Mouse (Mus musculus) common myeloid progenitor, adult 5-6 weeks (primary cell): ENCODE results near the gene Rpp38. TPM values are rescaled to one million over a fixed set of nuclear protein-coding genes. Genes with fewer than 3 reads are reported as not detected.

Experiments
- ATAC-seq: replicated peaks from 2 replicates; pipeline ENCODE4 v1.8.0; 2016; ENCODE audit warnings: low read depth, mild to moderate bottlenecking, moderate TSS enrichment, inconsistent platforms; ENCODE audit not compliant: poor library complexity, severe bottlenecking
- total RNA-seq: library from RNA; stranded (forward); fragments of 200-1000, 187-1606 nt; gene quantifications from 2 replicates; pipeline ENCODE4 v1.2.3, GENCODE M21; 2017

The Rpp38 gene
- total RNA-seq, 1 experiment from 2014 or later = 15.4 TPM

DNA sequence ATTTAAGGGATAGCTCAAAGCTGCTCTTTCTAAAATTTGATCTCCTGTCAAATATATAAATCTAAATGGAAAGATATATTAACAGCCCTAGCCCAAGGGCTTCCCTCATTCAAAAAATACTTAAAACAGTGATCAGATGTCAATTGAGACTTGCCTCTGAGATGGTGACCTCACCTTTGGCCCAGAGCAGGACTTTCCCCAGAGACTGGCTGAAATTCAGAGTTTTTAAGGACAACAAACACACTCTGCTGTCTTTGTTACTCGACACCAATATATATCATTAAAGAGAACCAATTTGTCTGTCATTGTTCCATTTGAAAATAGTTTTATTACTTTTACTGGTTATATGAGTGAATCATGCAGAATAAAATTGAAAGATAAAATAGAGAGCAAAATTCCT, 42.9 kb downstream of the Rpp38 start:
- ATAC-seq = no peak

DNA sequence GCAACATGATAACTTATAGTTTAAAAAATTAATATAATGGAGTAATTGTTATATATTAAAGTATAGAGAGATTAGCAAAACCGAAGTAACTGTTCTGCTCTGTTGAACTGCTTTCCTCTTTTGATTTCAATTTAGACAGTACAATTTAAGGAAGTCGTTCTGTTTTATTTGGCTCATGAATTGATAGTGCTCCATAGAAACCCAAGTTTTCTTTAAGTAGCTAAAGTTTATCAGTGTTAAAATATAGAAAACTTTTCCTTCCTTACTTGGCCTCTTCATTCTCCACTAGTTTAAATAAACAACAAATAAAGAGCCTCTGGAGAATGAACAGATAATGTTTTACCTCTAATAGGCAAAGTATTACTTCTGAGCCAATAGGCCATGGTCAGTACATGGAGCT, 46.2 kb downstream of the Rpp38 start:
- no peak for ATAC-seq

DNA sequence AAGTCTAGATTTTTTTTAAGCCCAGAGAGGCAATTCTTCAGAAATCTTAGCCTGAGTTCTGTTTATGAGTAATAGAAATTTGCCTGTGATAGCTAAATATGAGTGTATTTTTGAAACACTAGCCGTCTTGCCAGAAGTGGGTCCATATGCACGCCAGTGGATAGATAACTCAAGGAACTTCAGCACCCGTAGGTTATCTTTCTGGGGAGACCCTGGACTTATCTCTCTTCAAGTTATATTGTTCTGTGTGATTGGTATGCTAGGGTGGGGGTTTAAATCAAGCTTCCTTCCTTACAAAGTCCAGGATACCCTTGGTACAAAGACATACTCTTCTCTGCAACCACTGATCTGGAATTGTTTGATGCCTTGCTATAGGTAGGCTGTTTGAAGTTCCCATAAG, 46.7 kb downstream of the Rpp38 start:
- ATAC-seq = no peak

DNA sequence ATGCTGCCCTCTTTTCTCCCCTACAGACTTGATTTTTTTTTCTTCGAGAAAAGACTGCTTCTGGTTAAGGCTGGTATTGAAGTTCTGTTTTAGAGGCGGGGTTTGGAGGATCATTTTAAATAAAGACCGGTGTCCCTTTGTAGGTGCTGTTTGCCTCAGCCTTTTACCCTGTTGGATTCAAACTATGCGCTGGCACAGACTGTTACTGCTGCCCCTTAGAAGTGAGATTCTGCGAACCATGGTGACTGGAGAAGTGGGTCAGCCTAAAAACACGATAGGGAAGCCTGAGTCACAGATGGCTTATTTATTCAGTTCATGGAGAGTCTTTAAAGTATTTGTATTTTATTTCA, 47.3 kb downstream of the Rpp38 start:
- ATAC-seq = no peak

DNA sequence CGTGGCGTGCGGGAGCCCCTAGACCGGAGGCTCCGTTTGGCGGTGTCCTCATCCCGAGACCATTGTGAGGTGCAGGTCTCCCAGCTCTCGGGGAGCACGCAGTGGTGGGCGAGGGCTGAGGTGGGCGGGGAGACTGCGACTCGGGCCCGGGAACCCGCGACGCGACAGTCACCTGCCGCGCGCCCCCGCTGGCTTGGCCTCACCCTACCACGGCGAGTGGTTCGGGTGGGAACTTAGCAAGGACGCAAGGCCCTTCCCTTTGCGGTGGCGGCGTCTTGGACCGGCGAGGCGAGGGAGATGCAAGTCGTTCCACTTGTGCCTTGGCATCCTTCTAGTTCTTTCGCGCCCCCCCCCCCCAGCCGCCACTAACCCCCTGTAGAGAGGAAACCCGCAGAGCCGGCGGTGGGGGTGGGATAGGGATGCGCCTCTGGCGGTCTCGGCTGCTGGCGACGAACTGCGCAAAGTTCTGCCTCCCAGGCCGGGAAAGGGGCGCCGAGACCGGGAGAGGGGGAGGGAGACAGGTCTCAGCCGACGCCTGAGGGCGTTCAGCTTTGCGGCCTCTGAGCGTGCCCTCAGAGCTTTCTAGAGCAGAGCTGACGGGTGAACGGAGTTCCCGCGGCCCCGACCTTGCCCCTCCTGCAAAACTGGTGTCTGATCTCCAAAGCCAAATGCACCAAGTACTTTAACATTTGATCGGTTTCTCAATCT, 47.8 kb downstream of the Rpp38 start:
- ATAC-seq = peak; percentile 7; the same call in 1 of the 2 replicates

DNA sequence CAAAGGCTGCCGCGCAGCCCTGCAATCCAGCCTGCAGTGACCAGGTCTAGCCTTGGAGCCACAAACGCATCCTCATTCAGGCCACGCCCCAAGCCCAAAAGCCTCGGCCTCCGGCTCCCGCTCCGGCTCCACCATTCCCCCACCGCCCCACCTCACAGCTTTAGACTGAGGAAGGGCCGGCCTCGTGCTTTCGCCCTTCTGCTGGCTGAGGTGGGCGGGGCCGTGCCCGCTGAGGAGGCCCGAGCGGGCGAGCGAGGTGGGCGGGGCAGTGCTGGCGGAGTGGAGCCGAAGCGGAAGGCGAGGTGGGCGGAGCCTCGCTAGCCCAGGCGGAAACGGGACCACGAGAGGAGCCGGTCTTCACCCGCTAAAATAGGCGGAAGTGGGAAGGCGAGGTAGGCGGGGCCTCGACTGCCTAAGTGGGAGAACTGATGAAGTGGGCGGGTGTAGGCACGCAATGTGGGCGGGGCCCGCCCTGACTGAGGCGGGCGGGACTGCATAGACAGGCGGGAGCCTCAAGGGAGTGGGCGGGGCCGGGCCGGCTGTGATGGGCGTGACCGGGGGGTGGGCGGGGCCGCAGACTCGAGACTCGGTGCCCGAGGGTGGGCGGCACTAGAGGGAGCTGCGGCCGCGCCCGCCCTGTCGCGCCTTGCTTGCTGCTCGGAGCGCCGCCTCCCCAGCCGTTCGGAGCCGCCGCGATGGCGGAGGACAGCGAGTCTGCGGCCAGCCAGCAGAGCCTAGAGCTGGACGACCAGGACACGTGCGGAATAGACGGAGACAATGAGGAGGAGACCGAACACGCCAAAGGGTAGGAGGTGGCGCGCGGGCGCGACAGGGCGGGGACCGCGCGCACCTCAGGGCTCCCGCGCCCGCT, 48.6 kb downstream of the Rpp38 start, which contains the start of gene Nmt2:
TSS of gene Nmt2 (plus strand) at position 611 of the 871 bp plus-strand sequence.
- peak; percentile 81 for ATAC-seq

DNA sequence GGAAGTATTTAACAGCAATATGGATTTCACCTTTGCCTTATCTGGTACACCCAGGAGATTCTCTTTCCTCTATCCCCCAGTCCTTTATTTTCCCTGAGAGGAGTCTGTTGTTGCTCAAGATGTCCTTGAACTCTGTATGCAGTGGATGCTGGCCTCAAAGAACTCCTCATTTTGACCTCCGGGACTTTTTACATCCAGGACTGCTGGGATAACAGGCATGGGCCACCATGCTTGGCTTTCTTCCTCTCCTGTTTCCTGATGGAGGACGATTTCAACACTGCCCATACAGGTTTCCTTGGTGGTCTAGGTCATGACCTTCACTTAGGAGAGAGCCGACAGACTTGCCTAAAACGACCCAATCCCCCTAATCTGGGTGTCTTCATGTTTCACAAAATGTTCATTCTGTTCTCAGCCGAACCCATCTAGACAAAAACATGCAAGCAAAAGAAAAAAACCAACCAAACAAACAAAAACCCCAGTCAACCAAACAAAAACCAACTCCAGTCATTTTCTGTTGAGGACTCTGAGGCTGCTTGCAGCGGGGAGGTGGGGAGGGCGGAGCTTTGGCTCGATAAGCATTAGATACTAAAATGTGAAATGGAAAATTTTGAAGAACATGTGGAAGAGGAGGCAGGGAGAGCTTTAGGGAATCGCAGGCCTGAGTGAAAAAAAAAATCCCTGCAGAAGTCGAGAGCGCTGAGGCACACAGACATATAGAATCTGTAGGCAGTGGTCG, 49.4 kb downstream of the Rpp38 start:
- peak; percentile 27 for ATAC-seq

DNA sequence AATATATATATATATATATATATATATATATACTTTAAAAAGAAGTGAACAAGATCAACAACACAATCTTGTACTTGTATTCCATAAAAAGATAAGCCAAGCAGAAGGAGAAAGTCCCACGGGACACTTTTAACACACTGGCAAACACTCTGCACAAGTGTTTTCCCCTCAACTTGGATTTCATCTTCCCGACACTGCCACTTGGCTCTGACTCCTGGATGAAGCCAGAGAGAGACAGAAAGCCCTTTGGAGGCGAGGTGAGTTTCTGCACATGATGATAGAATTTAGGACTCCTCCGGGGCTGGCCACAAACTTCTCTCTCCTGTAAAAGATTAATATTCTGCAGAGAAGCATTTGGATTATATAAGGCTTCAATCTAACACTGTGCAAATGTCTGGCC, 51.1 kb downstream of the Rpp38 start:
- ATAC-seq = no peak

Other genes with a start within 250 kb of the Rpp38 start
- gene Fam171a1, start 218.4 kb downstream of the Rpp38 start, total RNA-seq = 6.6 and 8.2 TPM in 2 replicates
- gene Nmt2, start 48.4 kb downstream of the Rpp38 start, total RNA-seq = 38.6 and 41.7 TPM in 2 replicates
- 1.7 TPM in 1 of 2 replicates, not detected in the other for gene Acbd7, start 3.5 kb upstream of the Rpp38 start, total RNA-seq
- not detected in 2 replicates for gene Olah, start 64.6 kb upstream of the Rpp38 start, total RNA-seq
- not detected in 2 replicates for gene Meig1, start 90.0 kb upstream of the Rpp38 start, total RNA-seq
- gene Dclre1c, start 91.5 kb upstream of the Rpp38 start, total RNA-seq = 9.1 and 17.7 TPM in 2 replicates
- 15.7 and 20.0 TPM in 2 replicates for gene Suv39h2, start 142.4 kb upstream of the Rpp38 start, total RNA-seq
- 12.2 and 15.4 TPM in 2 replicates for gene Gm45902, start 180.1 kb upstream of the Rpp38 start, total RNA-seq
- 134 and 176 TPM in 2 replicates for gene Hspa14, start 180.2 kb upstream of the Rpp38 start, total RNA-seq
- gene Cdnf, start 180.4 kb upstream of the Rpp38 start, total RNA-seq = 0.58 and 1.6 TPM in 2 replicates
- 812 and 826 TPM in 2 replicates for gene Fam107b, start 237.8 kb upstream of the Rpp38 start, total RNA-seq